Mouse (Mus musculus): ENCODE measurements around the gene Phf21a. TPM values are rescaled to one million over a fixed set of nuclear protein-coding genes. Genes with fewer than 3 reads are reported as not detected.
"Not testable (repeated sequence)": the region's sequence is repeated elsewhere in the genome, so short reads cannot be mapped to it uniquely, and the experiment has no call there.

Phf21a gene
- total RNA-seq, 2 experiments from 2014 or later = 24.8 to 30.1 TPM

GRCm38 (mm10) chr2:92076086-92076692 is 16.7 kb upstream of the Phf21a start:
- intact Hi-C loops (cut with DNase I) = no loop called here
- DNase-seq = no peak

DNA sequence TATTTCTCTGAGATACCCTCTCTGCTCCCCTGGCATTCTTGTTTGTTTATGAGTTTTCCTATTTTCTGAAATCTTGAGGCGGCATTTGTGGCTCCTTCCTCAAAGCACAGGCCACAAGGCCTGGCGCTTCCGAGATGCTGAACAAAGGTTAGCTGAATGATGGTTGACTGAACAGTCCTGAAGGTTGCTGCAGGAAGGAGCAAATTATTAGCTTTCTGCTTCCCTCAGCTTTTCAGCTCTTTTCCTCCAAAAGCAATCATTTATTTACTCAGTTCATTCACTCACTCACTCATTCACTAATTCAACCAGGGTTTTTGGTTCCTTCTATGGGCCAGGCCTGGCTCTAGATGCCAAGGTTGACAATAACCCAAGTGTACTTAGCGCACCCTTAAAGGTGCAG is 10.7 kb upstream of the Phf21a start:
- intact Hi-C loops (cut with DNase I) = no loop called here
- no peak for DNase-seq

GRCm38 (mm10) chr2:92085721-92086120 is 7.2 kb upstream of the Phf21a start:
- no peak for DNase-seq
- intact Hi-C loops (cut with DNase I) = no loop called here

DNA sequence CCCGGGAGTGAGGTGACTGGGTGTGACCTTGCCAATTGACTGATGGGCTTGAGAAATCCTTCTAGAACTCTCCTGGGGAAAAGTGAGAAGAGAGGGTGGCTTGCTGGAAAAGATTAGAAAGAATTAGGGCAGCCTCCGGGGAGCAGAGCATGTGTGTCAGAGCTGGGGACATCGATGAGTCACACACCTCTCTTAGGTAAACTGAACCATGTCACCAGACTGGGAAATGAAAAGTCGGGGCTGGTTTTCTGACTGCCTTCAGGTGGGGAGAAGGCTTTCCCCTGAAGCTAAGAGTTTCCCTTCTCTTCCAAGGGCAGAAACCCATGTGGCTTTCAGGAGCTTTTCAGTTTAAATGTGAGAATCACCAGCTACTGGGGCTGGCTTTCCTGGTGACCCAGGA is 5.9 kb upstream of the Phf21a start:
- no peak for DNase-seq
- intact Hi-C loops (cut with DNase I) = no loop called here

GRCm38 (mm10) chr2:92089782-92090181 is 3.1 kb upstream of the Phf21a start:
- intact Hi-C loops (cut with DNase I) = no loop called here
- DNase-seq = no peak

DNA sequence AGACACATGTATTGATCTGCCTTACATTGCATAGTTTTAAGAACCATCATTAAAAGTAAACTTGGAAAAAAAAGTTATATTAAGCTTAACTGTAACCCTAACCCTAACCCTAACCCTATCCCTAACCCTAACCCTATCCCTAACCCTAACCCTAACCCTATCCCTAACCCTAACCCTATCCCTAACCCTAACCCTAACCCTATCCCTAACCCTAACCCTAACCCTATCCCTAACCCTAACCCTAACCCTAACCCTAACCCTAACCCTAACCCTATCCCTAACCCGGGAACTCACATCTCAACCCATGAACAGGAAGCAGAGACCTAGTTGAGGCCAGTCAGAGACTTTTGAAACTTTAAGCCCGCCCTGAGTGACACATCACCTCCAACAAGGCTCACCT is 586 bp downstream of the Phf21a start:
- intact Hi-C loops (cut with DNase I); DNase-seq: not testable (repeated sequence)

GRCm38 (mm10) chr2:92094078-92094477 is 1.2 kb downstream of the Phf21a start:
- DNase-seq = no peak
- intact Hi-C loops (cut with DNase I) = no loop called here

DNA sequence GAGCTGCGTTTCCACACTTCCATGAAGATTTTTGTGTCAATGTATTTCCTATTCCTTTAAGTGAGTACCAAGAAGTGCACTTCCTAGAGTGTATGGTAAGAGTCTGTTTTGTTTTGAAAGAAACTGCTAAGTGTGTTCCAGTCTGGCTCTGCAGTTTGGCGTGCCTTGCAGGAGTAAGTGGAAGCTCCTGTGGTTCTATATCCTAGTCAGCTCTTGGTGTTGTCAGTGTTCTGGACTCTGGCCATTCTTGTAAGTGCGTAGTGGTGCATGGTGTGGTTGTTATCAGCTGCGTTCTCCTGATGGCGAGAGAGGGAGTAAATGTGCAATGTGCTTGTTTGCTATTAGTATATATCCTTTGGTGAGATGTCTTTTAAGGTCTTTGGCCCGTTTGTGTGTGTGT is 7.9 kb downstream of the Phf21a start:
- intact Hi-C loops (cut with DNase I) = no loop called here
- DNase-seq = peak in 1 of 2 experiments; percentile 1

GRCm38 (mm10) chr2:92124523-92124922 is 31.6 kb downstream of the Phf21a start:
- intact Hi-C loops (cut with DNase I) = no loop called here
- DNase-seq = no peak

- intact Hi-C loops (cut with DNase I) = no loop called here
Observed at GRCm38 (mm10) chr2:92125330-92125729, 32.4 kb downstream of the Phf21a start.

GRCm38 (mm10) chr2:92130071-92130470 is 37.2 kb downstream of the Phf21a start:
- DNase-seq = no peak
- intact Hi-C loops (cut with DNase I) = no loop called here

More at GRCm38 (mm10) chr2:92125330-92125729, 32.4 kb downstream of the Phf21a start:
- DNase-seq = no peak

- no peak for DNase-seq
- intact Hi-C loops (cut with DNase I) = no loop called here
Observed at GRCm38 (mm10) chr2:92138736-92139135, 45.8 kb downstream of the Phf21a start.

GRCm38 (mm10) chr2:92139365-92139764 is 46.4 kb downstream of the Phf21a start:
- intact Hi-C loops (cut with DNase I) = no loop called here

DNA sequence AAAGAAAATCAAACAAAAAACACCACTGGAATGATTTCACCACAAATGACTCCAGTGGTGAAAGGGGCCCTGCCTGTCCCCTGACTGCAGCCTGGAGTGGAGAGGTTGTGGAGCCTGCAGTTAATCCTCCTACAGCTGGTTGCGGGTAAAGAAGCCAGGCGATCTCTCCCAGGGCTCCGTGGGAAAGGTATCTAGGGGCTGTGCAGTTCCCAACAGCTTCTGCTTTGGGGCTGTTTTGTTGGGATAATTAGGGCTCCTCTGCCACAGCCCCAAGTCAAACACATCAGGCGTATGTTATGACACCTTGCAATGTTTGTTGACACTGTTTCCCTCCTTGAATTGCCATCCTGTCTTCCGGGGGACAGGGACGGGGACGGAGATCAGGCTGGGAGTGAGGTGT is 47.5 kb downstream of the Phf21a start:
- intact Hi-C loops (cut with DNase I) = no loop called here

More at GRCm38 (mm10) chr2:92139365-92139764, 46.4 kb downstream of the Phf21a start:
- DNase-seq = no peak

DNA sequence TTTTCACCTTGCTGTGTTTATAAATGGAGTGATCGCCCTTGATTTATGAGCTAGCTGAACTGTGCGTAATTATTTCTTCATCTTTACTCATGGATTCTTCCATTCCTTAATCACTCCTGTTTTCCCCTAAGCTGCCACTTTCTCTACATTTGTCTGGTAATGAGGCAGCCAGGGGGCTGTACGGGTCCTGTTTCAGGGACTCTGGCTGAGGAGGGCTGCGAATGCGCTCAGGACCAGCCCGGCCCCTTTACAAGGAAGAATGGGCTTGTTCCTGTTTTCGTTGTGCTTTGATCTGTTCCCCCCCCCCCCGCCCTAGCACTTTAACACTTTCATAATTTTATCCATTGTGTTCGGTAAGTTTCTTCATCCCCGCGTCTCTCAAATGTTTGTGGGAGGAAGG is 48.2 kb downstream of the Phf21a start:
- no peak for DNase-seq
- intact Hi-C loops (cut with DNase I) = no loop called here

More for the DNA sequence above, 47.5 kb downstream of the Phf21a start:
- no peak for DNase-seq

- intact Hi-C loops (cut with DNase I) = no loop called here
- DNase-seq = no peak
Observed at GRCm38 (mm10) chr2:92143932-92144331, 51.0 kb downstream of the Phf21a start.

DNA sequence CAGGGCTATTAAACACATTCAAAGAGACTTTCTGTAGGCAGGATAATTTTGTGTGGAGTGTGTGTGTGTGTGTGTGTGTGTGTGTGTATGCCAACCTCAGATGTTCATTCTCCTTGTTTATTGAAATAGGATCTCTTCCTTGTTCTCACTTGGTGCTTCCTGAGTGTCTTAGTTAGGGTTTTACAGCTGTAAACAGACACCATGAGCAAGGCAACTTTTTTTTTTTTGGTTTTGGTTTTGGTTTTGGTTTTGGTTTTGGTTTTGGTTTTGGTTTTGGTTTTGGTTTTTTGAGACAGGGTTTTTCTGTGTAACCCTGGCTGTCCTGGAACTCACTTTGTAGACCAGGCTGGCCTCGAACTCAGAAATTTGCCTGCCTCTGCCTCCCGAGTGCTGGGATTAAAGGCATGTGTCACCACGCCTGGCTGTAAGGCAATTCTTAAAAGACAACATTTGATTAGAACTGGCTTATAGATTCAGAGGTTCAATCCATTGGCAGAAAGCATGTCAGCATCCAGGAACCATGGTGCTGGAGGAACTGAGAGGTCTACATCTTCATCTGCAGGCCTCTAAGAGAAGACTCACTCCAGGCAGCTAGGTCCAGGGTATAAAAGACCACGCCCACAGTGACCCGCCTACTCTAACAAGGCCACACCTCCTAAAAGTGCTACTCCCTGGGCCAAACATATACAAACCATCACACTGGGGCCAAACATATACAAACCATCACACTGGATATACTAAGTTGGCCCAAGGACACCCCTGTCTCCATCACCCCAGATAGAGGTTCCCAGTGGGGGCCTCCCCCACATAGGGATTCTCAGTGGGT is 55.2 kb downstream of the Phf21a start:
- DNase-seq; intact Hi-C loops (cut with DNase I): not testable (repeated sequence)

DNA sequence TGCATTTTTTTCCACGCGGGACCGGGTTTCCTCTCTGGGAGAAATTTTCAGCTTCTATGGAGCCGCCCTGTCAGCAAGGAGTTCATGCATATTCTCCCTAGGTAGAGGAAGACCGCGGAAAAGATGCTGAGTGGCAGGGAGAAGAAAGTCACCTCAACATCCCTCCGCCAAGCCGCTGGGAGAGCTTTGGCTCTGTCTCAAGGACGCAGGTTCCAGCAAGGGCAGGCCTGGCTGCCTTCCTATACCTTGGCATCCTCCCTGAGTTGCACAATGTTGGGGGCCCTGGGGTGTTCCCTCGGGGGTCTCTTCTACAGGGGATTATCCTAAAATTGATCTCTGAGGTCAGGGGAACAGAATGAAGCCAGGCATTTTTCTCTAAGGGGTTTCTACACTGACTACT is 71.4 kb downstream of the Phf21a start:
- intact Hi-C loops (cut with DNase I) = no loop called here
- DNase-seq = no peak

DNA sequence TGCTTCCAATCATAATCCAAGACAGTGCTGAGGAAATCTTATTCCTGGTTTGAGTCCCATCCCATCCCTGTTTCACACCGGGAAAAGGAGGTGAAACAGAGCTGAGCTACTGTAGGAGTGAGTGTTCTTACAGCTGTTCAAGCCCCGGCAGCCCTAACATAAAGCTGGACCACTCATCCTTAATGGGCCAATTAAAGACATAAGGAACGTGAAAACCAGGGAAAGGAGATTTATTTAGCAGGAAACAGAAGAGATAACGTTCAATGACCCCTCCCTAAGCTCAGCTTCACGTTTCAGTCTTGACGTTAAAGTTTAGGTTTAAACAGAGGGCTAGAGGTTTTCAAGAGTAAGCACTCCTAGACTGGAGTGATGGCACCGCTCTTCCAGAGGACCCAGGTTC is 74.0 kb downstream of the Phf21a start:
- DNase-seq = no peak
- intact Hi-C loops (cut with DNase I) = no loop called here

GRCm38 (mm10) chr2:92171046-92171643 is 78.2 kb downstream of the Phf21a start:
- intact Hi-C loops (cut with DNase I) = no loop called here
- no peak for DNase-seq

- intact Hi-C loops (cut with DNase I) = no loop called here
- DNase-seq = no peak
Observed at GRCm38 (mm10) chr2:92172300-92172699, 79.4 kb downstream of the Phf21a start.

DNA sequence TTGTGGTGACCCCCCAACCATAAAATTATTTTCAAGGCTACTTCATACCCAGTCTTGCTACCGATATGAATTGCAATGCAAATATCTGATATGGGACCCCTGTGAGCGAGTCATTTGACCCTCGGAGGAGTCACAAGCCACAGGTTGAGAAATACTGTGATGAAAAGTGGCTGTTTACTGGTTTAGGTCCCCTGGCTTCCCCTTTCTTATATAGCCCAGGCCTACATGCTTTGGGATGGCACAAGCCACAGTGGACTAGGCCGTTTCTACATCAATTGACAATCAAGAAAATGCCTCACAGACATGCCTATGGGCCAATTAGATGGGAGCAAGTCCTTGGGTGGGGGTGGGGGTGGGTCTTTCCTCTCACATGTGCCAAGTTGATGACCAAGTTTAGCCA is 80.3 kb downstream of the Phf21a start:
- intact Hi-C loops (cut with DNase I) = no loop called here
- no peak for DNase-seq

Measured in heart, postnatal 36 days (tissue).